ENCODE assay signal across 14 mouse cellular contexts in genomic region chr2:61110591-61110990, GRCm38 (mm10).
A peak's percentile ranks its signal among the peaks of the same experiment; 100 is the strongest.
DNase-seq lines count a peak whose midpoint lies in the region; ATAC-seq and TF ChIP-seq lines count a peak whose summit lies in the region.
"Had no signal": no experiment of that assay in that cellular context is flagged by ENCODE, and none has a peak within 500 bp of the region (broad histone marks: within the 10 kb centered on the region; RNA-seq: fewer than 3 reads in every experiment).

No protein-coding gene starts in this region.

- H3K4me2 ChIP-seq in liver, embryonic 12.5 days: peak overlapping the region; percentile 13; the same call in 1 of the 2 replicates
- H3K4me2 ChIP-seq in liver, postnatal 0 days (ENCODE audit: low read depth, low read length): no peak overlapping the region
- no peak overlapping the region for H3K4me2 ChIP-seq in kidney, postnatal 0 days (ENCODE audit: low read length)
- H3K4me2 ChIP-seq: heart, embryonic 11.5 days; limb, embryonic 15.5 days; midbrain, embryonic 12.5 days had no signal

- H3K27ac ChIP-seq in liver, embryonic 12.5 days: no peak overlapping the region
- H3K27ac ChIP-seq in liver, postnatal 0 days (ENCODE audit: low read depth): no peak overlapping the region
- no peak overlapping the region for H3K27ac ChIP-seq in kidney, postnatal 0 days
- H3K27ac ChIP-seq: forebrain, embryonic 10.5 days; hindbrain, embryonic 10.5 days; limb, embryonic 15.5 days; midbrain, embryonic 12.5 days had no signal

- no peaks in the 10 kb centered on the region for H3K36me3 ChIP-seq in liver, embryonic 12.5 days
- no peaks in the 10 kb centered on the region for H3K36me3 ChIP-seq in liver, postnatal 0 days (replicated peaks; ENCODE audit: insufficient read depth, low read length)
- no peaks in the 10 kb centered on the region for H3K36me3 ChIP-seq in kidney, postnatal 0 days (ENCODE audit: insufficient read depth, low read length)
- H3K36me3 ChIP-seq: forebrain, embryonic 10.5 days; hindbrain, embryonic 10.5 days; limb, embryonic 15.5 days; midbrain, embryonic 12.5 days had no signal

- 0 out of 2 replicates have a peak, but pooled peaks cover 8% of the 10 kb centered on the region for H3K4me1 ChIP-seq in liver, embryonic 12.5 days
- peaks cover 2% of the 10 kb centered on the region; the same call in 1 of the 2 replicates for H3K4me1 ChIP-seq in liver, postnatal 0 days (ENCODE audit: insufficient read depth)
- H3K4me1 ChIP-seq in kidney, postnatal 0 days (replicated peaks; ENCODE audit: insufficient read depth, low read length): peaks cover 4% of the 10 kb centered on the region; the same call in 1 of the 2 replicates
- H3K4me1 ChIP-seq: hindbrain, embryonic 10.5 days; limb, embryonic 15.5 days; midbrain, embryonic 12.5 days had no signal

- 9% methylated on average over 9 of the region's 9 CpGs for WGBS in liver, embryonic 12.5 days (ENCODE audit: insufficient replicate concordance)
- WGBS in liver, postnatal 0 days (ENCODE audit: insufficient replicate concordance): 24% methylated on average over 9 of the region's 9 CpGs
- 32% methylated on average over 9 of the region's 9 CpGs for WGBS in kidney, postnatal 0 days

- H3K27me3 ChIP-seq in liver, embryonic 12.5 days (replicated peaks): no peaks in the 10 kb centered on the region
- H3K27me3 ChIP-seq in liver, postnatal 0 days (ENCODE audit: insufficient read depth, low read length): no peaks in the 10 kb centered on the region
- H3K27me3 ChIP-seq in kidney, postnatal 0 days (ENCODE audit: insufficient read depth, low read length): no peaks in the 10 kb centered on the region
- H3K27me3 ChIP-seq: limb, embryonic 15.5 days; midbrain, embryonic 12.5 days had no signal

- H3K9me3 ChIP-seq in liver, embryonic 12.5 days (replicated peaks): no peaks in the 10 kb centered on the region
- H3K9me3 ChIP-seq in liver, postnatal 0 days (ENCODE audit: low read length): no peaks in the 10 kb centered on the region
- H3K9me3 ChIP-seq in kidney, postnatal 0 days (replicated peaks; ENCODE audit: low read length): no peaks in the 10 kb centered on the region
- H3K9me3 ChIP-seq: forebrain, embryonic 10.5 days; hindbrain, embryonic 10.5 days; limb, embryonic 15.5 days; midbrain, embryonic 12.5 days had no signal

- TF ChIP-seq EP300 in liver, postnatal 0 days (IDR thresholded peaks at IDR 0.05; ENCODE audit: low read depth): no peak

- no peak overlapping the region for H3K4me3 ChIP-seq in liver, embryonic 12.5 days
- no peak overlapping the region for H3K4me3 ChIP-seq in liver, postnatal 0 days (ENCODE audit: low read depth, low read length)
- no peak overlapping the region for H3K4me3 ChIP-seq in kidney, postnatal 0 days (replicated peaks; ENCODE audit: low read depth, low read length)
- H3K4me3 ChIP-seq: forebrain, embryonic 10.5 days; hindbrain, embryonic 10.5 days; limb, embryonic 15.5 days; midbrain, embryonic 12.5 days had no signal

- H3K9ac ChIP-seq in liver, embryonic 12.5 days: no peak overlapping the region
- H3K9ac ChIP-seq in liver, postnatal 0 days (replicated peaks): no peak overlapping the region
- no peak overlapping the region for H3K9ac ChIP-seq in kidney, postnatal 0 days (ENCODE audit: low read depth, low read length)
- H3K9ac ChIP-seq: limb, embryonic 15.5 days; midbrain, embryonic 12.5 days had no signal

- DNase-seq in liver, postnatal 0 days: no peak
- DNase-seq in adrenal gland, postnatal 25 days: peak; percentile 10
- DNase-seq in kidney, postnatal 0 days (ENCODE audit: low spot score): peak; percentile 32
- DNase-seq in lung, postnatal 36 days: peak; percentile 77
- DNase-seq in cerebellum, postnatal 25 days: no peak
- DNase-seq in gastrocnemius, adult 8-10 months (ENCODE audit: low spot score in 2 of 2): no peak
- DNase-seq: cerebellum, adult 11 months; retina, postnatal 1 day had no signal

- no peak for TF ChIP-seq CTCF in liver, postnatal 0 days (IDR thresholded peaks at IDR 0.05; ENCODE audit: low read depth)
- no peak for TF ChIP-seq CTCF in kidney, postnatal 0 days (IDR thresholded peaks at IDR 0.05; ENCODE audit: low read depth)

- no peak for ATAC-seq in liver, embryonic 12.5 days
- no peak for ATAC-seq in liver, postnatal 0 days
- ATAC-seq in kidney, postnatal 0 days (replicated peaks; ENCODE audit: low FRiP score, low read depth): no peak

Comparison
In these comparisons a context has a peak if more than half of its experiments do, and no peak if none do; other contexts are left out.
1. DNase-seq: peak in adrenal gland, postnatal 25 days (single experiment), kidney, postnatal 0 days (single experiment) and lung, postnatal 36 days (single experiment); none in liver, postnatal 0 days (single experiment), cerebellum, postnatal 25 days (0 of 2) and gastrocnemius, adult 8-10 months (0 of 2).